Mouse (Mus musculus) adrenal gland, postnatal 10 days (tissue): ENCODE data around the gene 4921536K21Rik. TPM values are rescaled to one million over a fixed set of nuclear protein-coding genes. Genes with fewer than 3 reads are reported as not detected.

Experiments used
- DNase-seq: peaks from one replicate; pipeline ENCODE4 v3.0.0; 2021; ENCODE audit warnings: mixed read lengths
- total RNA-seq, 2 experiments: library from RNA; stranded (reverse); gene quantifications; 2 replicates each; pipeline ENCODE4 v1.2.3; 2021

Gene 4921536K21Rik
- total RNA-seq, 2 experiments from 2014 or later: 0.55 to 0.63 TPM

DNA sequence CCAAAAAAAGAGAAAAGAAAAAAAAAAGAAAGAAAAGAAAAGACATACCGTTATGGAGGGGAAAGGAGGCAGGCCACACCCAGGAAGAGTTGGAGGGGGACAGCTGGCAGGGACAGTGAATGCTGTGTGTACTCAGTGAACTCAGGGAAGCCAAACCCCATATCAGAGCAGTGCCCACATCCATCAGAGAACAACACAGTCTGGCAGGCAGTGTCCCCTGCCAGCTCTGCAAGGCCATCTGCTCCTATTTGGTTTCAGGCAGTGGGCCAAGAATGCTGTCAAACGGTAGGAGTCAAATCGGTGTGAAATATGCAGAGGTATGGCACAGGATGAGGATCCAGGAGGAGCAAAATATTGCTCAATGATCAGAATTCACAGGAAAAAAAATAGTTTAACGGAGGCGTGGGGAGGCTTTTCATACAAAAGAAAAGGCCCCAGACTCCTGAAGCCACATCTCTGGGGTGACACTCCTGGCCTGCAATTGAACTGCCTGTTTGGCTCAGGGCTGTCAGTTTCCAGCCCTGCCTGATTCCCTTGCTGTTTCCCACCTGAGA lies 41.3 kb downstream of the 4921536K21Rik start:
- peak; percentile 65 for DNase-seq

DNA sequence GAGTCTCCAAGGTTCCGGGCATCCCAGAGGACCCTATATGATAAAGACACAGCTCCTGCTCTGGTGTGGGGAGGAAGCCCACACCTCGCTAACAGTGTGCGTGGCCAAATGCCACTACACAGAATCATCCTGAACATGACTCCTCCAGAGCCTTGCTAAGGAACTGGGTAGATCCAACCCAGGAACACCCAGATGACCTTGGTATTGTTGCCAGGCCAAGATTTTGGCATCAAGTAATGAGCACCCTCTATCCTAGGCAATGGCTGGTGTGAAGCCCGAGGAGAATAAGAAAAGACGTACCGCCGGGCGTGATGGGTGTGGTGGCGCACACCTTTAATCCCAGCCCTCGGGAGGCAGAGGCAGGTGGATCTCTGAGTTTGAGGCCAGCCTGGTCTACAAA lies 41.9 kb downstream of the 4921536K21Rik start:
- no peak for DNase-seq

DNA sequence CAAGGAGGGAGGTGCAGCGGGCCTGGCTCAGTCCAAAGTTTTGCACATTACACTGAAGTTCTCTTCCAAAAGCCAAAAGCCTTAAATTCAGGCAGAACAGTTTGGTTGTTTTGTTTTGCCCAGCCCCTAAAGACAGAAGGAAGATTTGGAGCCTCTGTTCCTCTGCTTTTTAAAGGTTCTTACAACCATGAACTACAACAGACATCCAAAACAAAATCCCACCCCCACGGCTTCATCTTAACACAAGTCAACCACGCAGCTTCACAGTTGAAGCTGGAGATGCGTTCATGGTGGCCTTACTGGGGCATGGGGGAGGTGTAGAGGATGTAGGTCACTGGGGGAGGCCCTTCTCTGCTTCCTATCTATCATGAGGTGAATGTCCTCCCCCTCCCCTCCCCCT lies 43.0 kb downstream of the 4921536K21Rik start:
- no peak for DNase-seq

DNA sequence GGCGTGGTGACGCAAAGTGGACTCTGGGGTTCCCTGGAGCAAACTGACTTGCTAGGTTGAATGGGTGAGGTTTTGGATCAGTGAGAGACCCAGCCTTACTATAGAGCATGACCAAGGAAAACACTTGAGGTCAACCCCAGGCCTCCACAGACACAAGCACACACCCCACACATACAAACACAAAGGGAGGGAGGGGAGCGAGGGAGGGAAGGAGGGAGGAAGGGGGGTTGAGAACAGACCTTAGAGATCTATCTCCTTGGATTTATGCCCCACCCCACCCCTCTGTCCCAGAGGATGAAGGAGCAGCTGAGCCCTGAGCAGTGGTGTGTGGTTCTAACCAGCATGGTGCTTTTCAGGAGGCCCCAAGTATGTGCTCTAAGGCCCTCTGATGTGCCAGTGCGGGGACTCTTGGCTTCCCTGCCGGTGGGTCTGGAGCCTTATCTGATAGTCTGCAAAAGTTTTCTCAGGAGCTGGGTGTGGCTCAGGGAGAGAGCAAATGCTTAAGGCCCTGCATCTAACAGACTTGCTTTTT lies 44.1 kb downstream of the 4921536K21Rik start:
- no peak for DNase-seq

DNA sequence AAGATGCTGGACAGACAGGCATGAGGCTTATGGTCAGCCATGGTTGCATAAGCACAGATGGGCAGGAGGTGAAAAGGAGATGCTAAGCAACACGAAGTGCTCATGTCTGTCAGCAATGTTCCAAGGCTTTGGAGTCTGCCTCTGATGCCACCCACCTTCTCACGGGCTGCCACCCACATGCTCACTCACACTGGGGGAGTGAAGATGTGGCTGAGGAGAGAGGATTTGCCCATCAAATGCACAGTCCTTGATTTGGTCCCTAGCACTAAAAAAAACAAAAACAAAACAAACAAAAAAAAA lies 44.6 kb downstream of the 4921536K21Rik start:
- no peak for DNase-seq

DNA sequence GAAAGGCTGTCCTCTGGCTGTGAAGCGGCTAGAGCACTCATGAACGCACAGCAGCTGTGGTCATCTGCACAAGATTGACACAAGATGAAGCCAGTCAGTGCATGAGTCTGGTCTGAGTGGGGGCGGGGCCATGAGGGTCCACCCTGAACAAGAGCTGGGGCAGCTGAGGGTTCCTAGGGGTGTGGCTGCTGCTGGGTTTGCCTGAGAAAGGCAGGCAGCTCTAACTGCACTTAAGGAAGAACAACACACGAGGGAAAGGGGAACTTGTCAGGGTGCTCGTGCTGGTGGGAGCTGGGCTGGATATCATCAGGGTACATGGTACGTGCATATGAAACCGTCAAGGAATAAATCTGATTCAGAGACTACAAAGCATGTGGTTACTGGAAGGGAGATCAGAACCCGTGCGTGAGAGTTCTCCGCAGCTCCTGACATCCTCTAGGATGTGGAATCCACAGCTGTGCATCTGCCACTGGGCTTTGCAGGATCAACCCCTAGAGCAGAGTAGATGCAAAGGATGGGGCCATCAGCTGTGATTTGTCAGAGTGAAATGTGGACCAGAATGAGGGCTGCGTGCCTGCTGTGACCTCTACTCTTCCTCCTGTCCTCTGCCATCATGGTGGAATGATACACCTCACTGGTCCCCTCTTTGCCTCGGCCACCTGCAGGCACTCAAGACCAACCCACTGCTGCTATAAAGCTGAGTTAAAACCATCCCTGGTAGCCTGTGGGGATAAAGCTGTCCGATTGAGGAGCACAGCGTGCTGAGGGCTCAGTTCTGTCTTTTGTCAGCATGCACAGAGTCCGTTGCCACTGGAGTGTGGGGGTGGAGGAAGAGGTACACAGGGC lies 45.2 kb downstream of the 4921536K21Rik start:
- no peak for DNase-seq

DNA sequence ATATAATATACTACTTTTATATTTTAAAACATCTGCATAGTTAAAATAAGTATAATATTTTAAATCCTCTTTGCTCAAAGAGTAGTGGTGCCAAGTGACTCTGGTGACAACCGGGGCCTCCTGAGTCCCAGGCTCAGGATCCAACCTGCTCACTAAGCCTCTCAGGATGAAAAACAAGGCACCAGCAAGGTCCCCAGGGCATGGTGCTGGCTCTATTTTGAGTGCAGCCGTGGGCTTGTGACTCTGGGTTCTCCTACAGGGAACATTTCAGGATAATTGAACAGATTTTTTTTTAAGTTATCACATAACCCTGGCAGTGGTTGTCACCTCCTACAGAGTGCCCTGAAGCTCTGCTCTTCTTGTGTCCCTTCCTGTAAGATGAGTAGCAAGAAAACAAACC lies 48.5 kb downstream of the 4921536K21Rik start:
- no peak for DNase-seq

DNA sequence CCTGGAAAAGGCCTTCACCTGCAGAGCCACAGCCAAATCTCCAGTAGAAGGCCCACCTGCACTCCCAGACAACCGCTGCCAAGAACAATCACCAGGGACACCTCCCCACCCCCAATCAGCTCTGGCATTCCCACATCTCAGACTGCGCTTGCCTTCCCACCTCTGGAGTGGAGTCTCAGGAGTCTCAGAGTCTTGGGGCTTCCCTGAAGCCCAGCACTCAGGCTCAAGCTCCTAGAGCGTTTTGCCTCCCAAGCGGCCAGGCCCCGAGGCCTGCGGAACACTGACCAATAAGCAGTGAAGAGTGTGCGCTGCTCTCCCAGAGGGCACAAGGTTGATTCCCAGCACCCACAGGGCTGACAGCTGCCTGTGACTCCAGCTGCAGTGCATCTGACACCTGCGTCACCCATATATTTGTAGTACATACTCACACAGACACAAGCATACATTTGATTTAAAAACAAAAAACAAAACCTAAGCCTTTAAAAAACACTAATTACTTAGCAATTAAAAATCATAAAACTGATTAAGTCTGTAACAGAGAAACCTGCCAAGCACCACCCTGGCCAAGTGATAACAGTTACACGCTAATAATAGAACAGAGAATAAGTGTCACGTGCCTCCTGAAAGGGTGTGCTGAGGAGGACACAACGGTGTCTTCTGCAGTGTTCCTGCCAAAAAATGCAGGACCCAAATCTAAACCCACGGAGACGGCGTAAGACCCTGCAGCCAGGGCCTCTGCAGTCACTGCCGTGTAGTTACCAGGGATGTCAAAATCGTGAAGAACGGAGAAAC lies 50.8 kb downstream of the 4921536K21Rik start:
- no peak for DNase-seq

Other genes starting within 250 kb of the 4921536K21Rik start
- gene Morc2a, start 245.9 kb downstream of the 4921536K21Rik start, total RNA-seq: 10 to 100 TPM; 33.1 to 44.9 TPM
- gene Osbp2, start 31.2 kb downstream of the 4921536K21Rik start, total RNA-seq: 1 to 10 TPM; 1.9 to 2.4 TPM
- gene Dusp18, start 142 bp upstream of the 4921536K21Rik start, total RNA-seq: 1 to 10 TPM; 4.6 to 5.2 TPM
- 1 to 10 TPM; 3.7 to 4.6 TPM for gene Slc35e4, start 19.6 kb upstream of the 4921536K21Rik start, total RNA-seq
- gene Tcn2, start 37.1 kb upstream of the 4921536K21Rik start, total RNA-seq: 100 to 1,000 TPM in 1 of 2 experiments, 10 to 100 TPM in 1; 91.7 to 108 TPM
- 10 to 100 TPM; 54.7 to 63.4 TPM for gene Pes1, start 68.9 kb upstream of the 4921536K21Rik start, total RNA-seq
- gene 4930556J24Rik, start 81.7 kb upstream of the 4921536K21Rik start, total RNA-seq: not detected
- gene Gal3st1, start 88.5 kb upstream of the 4921536K21Rik start, total RNA-seq: 1 to 10 TPM in 1 of 2 experiments, under 1 TPM in 1; 1.00 to 1.9 TPM
- gene Sec14l4, start 136.4 kb upstream of the 4921536K21Rik start, total RNA-seq: 10 to 100 TPM; 10.6 to 17.1 TPM
- under 1 TPM; 0.27 to 0.36 TPM for gene Sec14l3, start 169.7 kb upstream of the 4921536K21Rik start, total RNA-seq
- 10 to 100 TPM; 24.4 to 34.6 TPM for gene Mtfp1, start 200.3 kb upstream of the 4921536K21Rik start, total RNA-seq
- gene Sec14l2, start 228.3 kb upstream of the 4921536K21Rik start, total RNA-seq: 10 to 100 TPM; 16.4 to 33.8 TPM
- gene Rnf215, start 240.1 kb upstream of the 4921536K21Rik start, total RNA-seq: 10 to 100 TPM; 16.7 to 21.2 TPM